Mouse (Mus musculus) fat pad, adult 2 months (tissue): Measurements from ENCODE around the gene Nbl1.

Experiments
- DNase-seq: peaks from one replicate; pipeline ENCODE4 v3.0.0-alpha.2; 2011; ENCODE audit warnings: low read depth, low spot score; ENCODE audit errors: extremely low read depth

The Nbl1 gene

GRCm38 (mm10) chr4:139033263-139034009 is 59.4 kb downstream of the Nbl1 start:
- DNase-seq = no peak

GRCm38 (mm10) chr4:139032521-139032920 is 60.3 kb downstream of the Nbl1 start:
- no peak for DNase-seq
